Comparison of ENCODE assay signal across 8 mouse cellular contexts in genomic region chr19:5912103-5913006, GRCm38 (mm10). TPM values are rescaled to one million over a fixed set of nuclear protein-coding genes. Genes with fewer than 3 reads are reported as not detected.
DNase-seq lines count a peak whose midpoint lies in the region; ATAC-seq and TF ChIP-seq lines count a peak whose summit lies in the region.

No protein-coding gene starts in this region.

- in situ Hi-C loops in ES-E14 (cut with MboI; ENCODE audit: low sequenced_read_pairs in 2 of 2, unreplicated experiment in 2 of 2) = no loop called here

- DNase-seq in ES-E14 (ENCODE audit: low read depth, low spot score) = peak; percentile 99
- peak; percentile 99 for DNase-seq in cerebellum, adult 11-12 months
- DNase-seq in heart, postnatal 25 days (ENCODE audit: low spot score) = peak; percentile 99
- DNase-seq in layer of hippocampus, adult 18-20 months (ENCODE audit: low spot score in 2 of 2) = peak; percentile 98 to 99
- DNase-seq in lung, adult 2 months = peak; percentile 95
- DNase-seq in thymus, adult 18-20 months = peak; percentile 99

- intact Hi-C loops in heart, postnatal 25 days (cut with DNase I) = no loop called here

- no peak for TF ChIP-seq CTCF in lung, adult 2 months (IDR thresholded peaks at IDR 0.05; ENCODE audit: insufficient read depth, low read length)

- peaks cover 4% of the 10 kb centered on the region; the same call in 1 of the 2 replicates for H3K36me3 ChIP-seq in ES-E14 (ENCODE audit: control insufficient read depth, insufficient read depth, low read length, poor library complexity, severe bottlenecking)
- H3K36me3 ChIP-seq in forebrain, embryonic 15.5 days = peaks cover 2% of the 10 kb centered on the region; the same call in 1 of the 2 replicates

- H3K27ac ChIP-seq in ES-E14 (ENCODE audit: insufficient read depth, low read depth, low read length, poor library complexity, severe bottlenecking) = peak overlapping the region; percentile 5; the same call in 1 of the 2 replicates
- H3K27ac ChIP-seq in forebrain, embryonic 15.5 days (replicated peaks) = peak overlapping the region; percentile 81

- peak overlapping the region; percentile 84 to 88 for H3K4me3 ChIP-seq in ES-E14 (ENCODE audit: insufficient read depth in 1 of 2, low read depth in 1 of 2, low read length in 2 of 2, poor library complexity in 1 of 2, severe bottlenecking in 1 of 2)
- H3K4me3 ChIP-seq in forebrain, embryonic 15.5 days = peak overlapping the region; percentile 94
- peak overlapping the region; percentile 91 for H3K4me3 ChIP-seq in lung, adult 2 months (replicated peaks; ENCODE audit: extremely low read depth, low read depth, low read length)

- H3K4me2 ChIP-seq in forebrain, embryonic 15.5 days (replicated peaks) = peak overlapping the region; percentile 73

- under 1% methylated on average over 59 of the region's 59 CpGs for WGBS in forebrain, embryonic 15.5 days
- under 1% methylated on average over 59 of the region's 59 CpGs for WGBS in lung, adult 2 months

- TF ChIP-seq POLR2A in lung, adult 2 months (IDR thresholded peaks at IDR 0.05; ENCODE audit: borderline replicate concordance, extremely low read depth, low read depth, low read length) = peak; percentile 98; the same call in 1 of the 2 replicates

- ATAC-seq in forebrain, embryonic 15.5 days (replicated peaks) = peak; percentile 96
- peak; percentile 90 for ATAC-seq in neutrophil, adult 5-6 weeks (ENCODE audit: extremely low read depth, insufficient number of reproducible peaks, low FRiP score, poor library complexity, severe bottlenecking)

- H3K27me3 ChIP-seq in forebrain, embryonic 15.5 days = no peaks in the 10 kb centered on the region

- peak overlapping the region; percentile 95 for H3K9ac ChIP-seq in ES-E14 (ENCODE audit: insufficient read depth, low read depth, low read length, poor library complexity, severe bottlenecking)
- peak overlapping the region; percentile 90 for H3K9ac ChIP-seq in forebrain, embryonic 15.5 days (replicated peaks)

- H3K4me1 ChIP-seq in ES-E14 (ENCODE audit: control insufficient read depth in 2 of 2, insufficient read depth in 2 of 2, low read length in 2 of 2, poor library complexity in 1 of 2) = peaks cover 0 to 3% of the 10 kb centered on the region in 2 experiments; a peak in 2 of 4 replicates
- peaks cover 32% of the 10 kb centered on the region for H3K4me1 ChIP-seq in forebrain, embryonic 15.5 days
- peaks cover 12% of the 10 kb centered on the region for H3K4me1 ChIP-seq in lung, adult 2 months (ENCODE audit: control insufficient read depth, insufficient read depth, low read length)

- H3K9me3 ChIP-seq in ES-E14 (ENCODE audit: control insufficient read depth, insufficient read depth, low read depth, low read length) = no peaks in the 10 kb centered on the region
- no peaks in the 10 kb centered on the region for H3K9me3 ChIP-seq in forebrain, embryonic 15.5 days

TF ChIP-seq in ES-E14, 5 proteins besides CTCF, POLR2A, EP300 and RAD21:
- TF ChIP-seq CHD2 (IDR thresholded peaks at IDR 0.05; ENCODE audit: low read depth, low read length) (no peak), ZNF384 (IDR thresholded peaks at IDR 0.05; ENCODE audit: low read depth, low read length) (no peak), MAFK (IDR thresholded peaks at IDR 0.05; ENCODE audit: insufficient read depth, low read depth, low read length) (no peak), HCFC1 (IDR thresholded peaks at IDR 0.05; ENCODE audit: borderline replicate concordance, insufficient read depth, low read length) (no peak), ZC3H11A (IDR thresholded peaks at IDR 0.05; ENCODE audit: borderline replicate concordance, low read depth, low read length) (no peak)

RNA-seq across cellular contexts. Expression of gene Dpf2, which starts 0.5 kb away (rescaled TPM):
- 37.9 and 39.5 TPM in 2 replicates for total RNA-seq in ES-E14 (2012; rRNA removed)
- polyA plus RNA-seq in forebrain, embryonic 15.5 days (2015; fragmentation: Nextera tagmentation; extraction: Ambion mirVana) = 120 and 137 TPM in 2 replicates
- total RNA-seq in heart, postnatal 25 days (2021) = 10 to 100 TPM; 87.4 to 96.1 TPM
- 100 to 1,000 TPM in 1 of 2 experiments, 10 to 100 TPM in 1; 90.8 to 100 TPM for total RNA-seq in layer of hippocampus, adult 18-20 months (2021)
- polyA plus RNA-seq in lung, adult 2 months (2012; rRNA removed) = 87.1 and 103 TPM in 2 replicates
- 80.0 and 104 TPM in 2 replicates for total RNA-seq in neutrophil, adult 5-6 weeks (2017)

RNA-seq across cellular contexts. Expression of gene Cdc42ep2, which starts 12.3 kb away (rescaled TPM):
- total RNA-seq in ES-E14 (2012; rRNA removed) = 0.42 and 0.76 TPM in 2 replicates
- polyA plus RNA-seq in forebrain, embryonic 15.5 days (2015; fragmentation: Nextera tagmentation; extraction: Ambion mirVana) = 9.1 and 10.1 TPM in 2 replicates
- total RNA-seq in heart, postnatal 25 days (2021) = 1 to 10 TPM; 9.1 to 9.8 TPM
- total RNA-seq in layer of hippocampus, adult 18-20 months (2021) = 1 to 10 TPM; 4.3 to 4.6 TPM
- polyA plus RNA-seq in lung, adult 2 months (2012; rRNA removed) = 22.2 and 24.1 TPM in 2 replicates
- total RNA-seq in neutrophil, adult 5-6 weeks (2017) = 3.8 and 4.8 TPM in 2 replicates

RNA-seq across cellular contexts. Expression of gene Tigd3, which starts 18.4 kb away (rescaled TPM):
- 2.1 and 2.2 TPM in 2 replicates for total RNA-seq in ES-E14 (2012; rRNA removed)
- 12.9 and 14.3 TPM in 2 replicates for polyA plus RNA-seq in forebrain, embryonic 15.5 days (2015; fragmentation: Nextera tagmentation; extraction: Ambion mirVana)
- total RNA-seq in heart, postnatal 25 days (2021) = under 1 TPM; 0.22 to 0.68 TPM
- 1 to 10 TPM; 2.5 TPM for total RNA-seq in layer of hippocampus, adult 18-20 months (2021)
- polyA plus RNA-seq in lung, adult 2 months (2012; rRNA removed) = 1.1 and 1.2 TPM in 2 replicates
- 1.4 and 1.5 TPM in 2 replicates for total RNA-seq in neutrophil, adult 5-6 weeks (2017)

RNA-seq across cellular contexts. Expression of gene Slc25a45, which starts 34.7 kb away (rescaled TPM):
- total RNA-seq in ES-E14 (2012; rRNA removed) = 1.2 and 1.9 TPM in 2 replicates
- 1.2 and 1.7 TPM in 2 replicates for polyA plus RNA-seq in forebrain, embryonic 15.5 days (2015; fragmentation: Nextera tagmentation; extraction: Ambion mirVana)
- 1 to 10 TPM; 3.5 to 4.1 TPM for total RNA-seq in heart, postnatal 25 days (2021)
- 1 to 10 TPM; 2.9 to 3.2 TPM for total RNA-seq in layer of hippocampus, adult 18-20 months (2021)
- polyA plus RNA-seq in lung, adult 2 months (2012; rRNA removed) = 24.5 and 26.0 TPM in 2 replicates
- 56.6 and 64.7 TPM in 2 replicates for total RNA-seq in neutrophil, adult 5-6 weeks (2017)

RNA-seq across cellular contexts. Expression of gene Frmd8, which starts 37.3 kb away (rescaled TPM):
- 33.4 and 35.7 TPM in 2 replicates for total RNA-seq in ES-E14 (2012; rRNA removed)
- 19.5 and 23.3 TPM in 2 replicates for polyA plus RNA-seq in forebrain, embryonic 15.5 days (2015; fragmentation: Nextera tagmentation; extraction: Ambion mirVana)
- 10 to 100 TPM in 1 of 2 experiments, 1 to 10 TPM in 1; 8.9 to 11.1 TPM for total RNA-seq in heart, postnatal 25 days (2021)
- total RNA-seq in layer of hippocampus, adult 18-20 months (2021) = 10 to 100 TPM; 12.7 to 13.0 TPM
- 32.1 and 37.8 TPM in 2 replicates for polyA plus RNA-seq in lung, adult 2 months (2012; rRNA removed)
- total RNA-seq in neutrophil, adult 5-6 weeks (2017) = 32.9 and 38.6 TPM in 2 replicates

Comparison
In these comparisons a context has a peak if more than half of its experiments do, and no peak if none do; other contexts are left out.
1. Peak in every context shown above with its lines: DNase-seq, ATAC-seq, H3K4me3 ChIP-seq and H3K27ac ChIP-seq.